Mouse (Mus musculus) gastrocnemius, adult 2 months (tissue): Measurements from ENCODE around the gene Sept1. TPM values are rescaled to one million over a fixed set of nuclear protein-coding genes. Genes with fewer than 3 reads are reported as not detected.
A peak's percentile ranks its signal among the peaks of the same experiment; 100 is the strongest.
"Not testable (repeated sequence)": the region's sequence is repeated elsewhere in the genome, so short reads cannot be mapped to it uniquely, and the experiment has no call there.

Experiments
- DNase-seq: peaks from one replicate; pipeline ENCODE4 v3.0.0; 2022
- H3K27ac ChIP-seq: fragments of 200-600 bp; 2 replicates; pipeline ENCODE4 v1.8.1; 2022; ENCODE audit warnings: mild to moderate bottlenecking
- H3K4me3 ChIP-seq: fragments of 200-600 bp; 2 replicates; pipeline ENCODE4 v1.8.1; 2022; ENCODE audit warnings: mild to moderate bottlenecking, moderate library complexity
- CTCF ChIP-seq: fragments of 200-600 bp; IDR thresholded peaks from 2 replicates; pipeline ENCODE4 v1.8.1; 2022; ENCODE audit warnings: antibody characterized with exemption, mild to moderate bottlenecking, moderate library complexity
- intact Hi-C: fragments of 180-260 bp; cut with DNase I; formaldehyde crosslinking; loops from one replicate; pipeline ENCODE4 v1.15.1; 2025
- total RNA-seq, 2 experiments: library from RNA; stranded (reverse); gene quantifications; 2 replicates each; pipeline ENCODE4 v1.2.3; 2021

The Sept1 gene
- total RNA-seq, 2 experiments from 2014 or later = 0.89 to 2.1 TPM

DNA sequence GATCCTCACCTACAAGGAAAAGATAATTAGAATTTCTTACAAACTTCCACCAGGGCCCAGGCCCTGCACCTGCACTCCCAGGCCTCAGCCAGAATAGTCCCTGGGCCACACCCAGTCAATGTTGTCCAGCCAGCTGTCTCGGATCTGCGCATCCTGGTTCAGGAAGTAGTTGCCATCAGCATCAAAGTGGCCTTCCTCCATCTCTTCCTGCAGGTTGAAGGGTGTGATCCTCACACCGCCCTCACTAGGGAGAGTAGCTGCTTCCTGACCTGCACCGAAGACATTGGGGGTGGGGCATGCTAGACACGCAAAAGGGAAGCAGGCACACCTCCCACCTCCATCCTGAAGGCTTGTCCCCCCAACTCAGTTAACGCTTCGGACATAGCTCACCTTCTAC, 38.3 kb downstream of the Sept1 start:
- intact Hi-C loops = no loop called here

GRCm38 (mm10) chr7:127194011-127194632, 38.8 kb downstream of the Sept1 start:
- Histone ChIP-seq H3K27ac (no peak overlapping the region), H3K4me3 (no peak overlapping the region)
- no peak for DNase-seq
- intact Hi-C loops = no loop called here
- no peak for TF ChIP-seq CTCF

More for the DNA sequence above, 38.3 kb downstream of the Sept1 start:
- no peak for TF ChIP-seq CTCF
- no peak for DNase-seq
- Histone ChIP-seq H3K4me3 (peak overlapping the region; percentile 98), H3K27ac (no peak overlapping the region)

DNA sequence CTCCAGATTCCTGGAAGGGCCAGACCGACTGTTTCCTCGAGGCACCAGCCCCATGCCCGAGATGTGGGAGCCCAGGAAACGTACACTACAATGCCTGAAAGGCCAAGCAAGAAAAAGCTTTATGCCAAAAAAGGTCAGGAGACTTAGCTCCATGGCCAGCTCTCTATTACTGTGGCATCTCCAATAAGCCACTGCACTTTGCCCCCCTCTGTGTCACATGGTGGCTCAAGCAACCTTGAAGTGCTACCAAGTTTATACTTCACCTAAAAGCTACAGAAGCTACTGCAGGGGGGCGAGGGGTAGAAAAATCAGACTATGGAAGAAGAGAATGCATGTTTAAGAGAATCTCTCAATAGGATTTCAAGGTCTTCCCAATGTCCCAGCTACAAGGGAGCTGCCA, 39.9 kb downstream of the Sept1 start:
- DNase-seq = no peak
- no peak for TF ChIP-seq CTCF
- intact Hi-C loops = no loop called here
- Histone ChIP-seq H3K4me3 (no peak overlapping the region), H3K27ac (no peak overlapping the region)

DNA sequence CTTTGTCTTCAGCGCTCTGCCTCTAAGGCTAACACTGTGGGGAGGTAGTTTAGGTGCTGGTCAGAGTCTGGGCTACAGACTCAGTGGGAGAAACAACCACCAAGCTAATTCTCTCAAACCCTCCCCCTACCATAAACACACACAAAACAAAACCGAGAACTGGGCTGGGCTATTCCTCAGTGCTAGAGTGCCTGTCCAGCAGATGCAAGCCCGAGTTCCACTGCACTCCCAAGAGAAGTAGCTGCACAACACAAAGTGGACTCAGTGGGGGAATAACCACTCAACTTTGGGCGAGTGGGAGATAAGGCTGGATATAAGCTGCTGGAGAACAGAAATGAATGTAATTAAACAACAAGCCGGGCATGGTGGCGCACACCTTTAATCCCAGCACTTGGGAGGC, 42.3 kb downstream of the Sept1 start:
- intact Hi-C loops = no loop called here
- Histone ChIP-seq H3K4me3 (no peak overlapping the region), H3K27ac (no peak overlapping the region)
- no peak for DNase-seq
- no peak for TF ChIP-seq CTCF

DNA sequence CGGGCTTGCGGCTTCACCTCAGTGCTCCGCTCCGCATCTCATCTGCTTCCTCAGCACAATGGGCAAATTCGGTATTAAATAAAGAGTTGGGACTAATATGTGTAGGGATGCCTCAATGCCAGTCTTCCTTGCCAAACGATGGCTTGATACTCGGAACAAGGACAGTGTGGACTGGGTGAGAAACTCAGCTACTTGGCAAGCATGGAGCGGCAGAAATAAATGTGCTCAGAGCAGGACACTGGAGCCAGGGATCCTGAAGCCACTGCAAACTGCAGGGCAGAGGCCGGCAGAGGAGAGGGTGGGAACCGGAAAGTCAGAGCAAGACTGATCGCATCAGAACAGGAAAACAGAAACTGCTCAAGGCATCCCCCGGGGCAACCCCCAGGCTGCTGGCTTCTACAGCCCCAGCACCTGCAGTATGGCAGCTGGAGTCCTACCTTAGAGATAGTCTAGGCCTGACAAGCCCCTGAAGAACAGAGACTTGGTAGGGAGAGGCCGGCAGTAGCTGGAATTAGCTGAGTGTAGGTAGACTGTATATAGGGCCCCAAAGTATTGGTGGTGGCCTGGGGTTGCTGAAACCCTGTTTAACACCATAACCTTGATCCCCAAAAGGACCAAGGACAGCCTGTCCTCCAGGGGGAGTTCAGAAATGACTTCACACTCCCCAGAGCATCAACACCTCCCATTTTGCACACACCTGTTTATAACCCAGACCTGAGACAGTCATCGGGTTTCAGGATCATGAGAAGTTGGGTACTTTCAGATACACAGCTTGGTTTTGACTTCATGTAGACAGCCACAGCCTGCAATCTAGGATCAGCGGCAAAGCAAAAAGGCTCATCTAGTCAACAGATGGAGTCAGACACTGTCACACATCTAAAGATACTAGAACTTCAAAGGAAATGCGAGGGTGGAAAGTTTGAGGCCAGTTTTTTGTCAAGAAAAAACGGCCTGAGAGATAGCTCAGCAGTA, 44.3 kb downstream of the Sept1 start:
- DNase-seq = no peak
- no peak overlapping the region for H3K27ac ChIP-seq
- no peak for TF ChIP-seq CTCF
- H3K4me3 ChIP-seq = no peak overlapping the region
- intact Hi-C loops = no loop called here

DNA sequence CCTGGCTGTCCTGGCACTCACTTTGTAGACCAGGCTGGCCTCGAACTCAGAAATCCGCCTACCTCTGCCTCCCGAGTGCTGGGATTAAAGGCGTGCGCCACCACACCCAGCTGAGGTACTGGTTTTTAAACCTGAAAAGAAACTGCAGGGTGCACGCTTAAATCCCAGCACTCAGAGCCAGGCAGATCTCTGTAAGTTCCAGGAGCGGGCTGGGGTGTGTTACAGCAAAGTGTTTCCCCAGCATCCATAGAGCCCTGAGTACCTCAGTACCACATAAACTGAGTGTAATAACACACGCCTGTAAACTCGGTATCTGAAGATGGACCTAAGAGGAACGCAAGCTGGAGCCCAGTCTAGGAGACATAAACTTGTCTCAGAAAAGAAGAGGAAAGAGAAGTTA, 45.6 kb downstream of the Sept1 start:
- TF ChIP-seq CTCF = no peak
- Histone ChIP-seq H3K27ac (no peak overlapping the region), H3K4me3 (no peak overlapping the region)
- no peak for DNase-seq
- intact Hi-C loops = no loop called here

DNA sequence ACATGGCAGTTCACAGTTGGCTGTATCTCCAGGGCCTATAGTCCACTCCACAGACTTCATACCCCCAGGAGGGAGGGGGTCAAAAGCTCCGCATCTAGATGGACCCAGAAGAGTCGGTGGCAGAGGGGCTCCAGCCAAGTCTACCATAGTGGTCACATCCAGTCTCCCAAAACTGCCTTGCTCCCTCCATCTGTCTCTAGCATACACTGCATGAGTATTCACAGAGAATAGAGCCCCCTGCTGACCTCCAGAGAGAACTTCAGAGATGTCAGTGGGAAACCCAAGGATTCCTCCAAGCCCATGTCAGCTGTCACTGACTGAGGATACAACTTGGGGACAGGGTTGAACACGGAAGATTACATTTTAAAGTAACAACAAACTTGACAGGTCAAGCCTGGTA, 47.3 kb downstream of the Sept1 start:
- DNase-seq = no peak
- intact Hi-C loops = no loop called here
- TF ChIP-seq CTCF = peak; percentile 53
- Histone ChIP-seq H3K4me3 (no peak overlapping the region), H3K27ac (no peak overlapping the region)

DNA sequence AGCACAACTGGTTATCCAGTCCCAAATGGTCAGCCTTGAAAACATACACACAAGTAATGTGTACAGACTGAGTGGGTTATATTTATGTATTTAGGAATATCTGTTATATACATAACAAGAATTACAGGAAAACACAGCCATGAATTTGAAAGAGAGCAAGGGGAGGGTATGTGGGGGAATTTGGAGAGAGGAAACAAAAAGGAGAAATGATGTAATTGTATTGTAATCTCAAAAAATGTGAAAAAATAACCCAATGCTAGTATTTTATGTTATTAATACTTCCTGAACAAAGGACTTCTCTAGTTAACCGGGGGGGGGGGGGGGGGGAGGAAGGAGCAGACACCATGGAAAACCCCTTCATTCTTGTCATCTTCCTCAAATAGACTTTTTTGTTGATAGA, 48.2 kb downstream of the Sept1 start:
- intact Hi-C loops = loop anchor here (5.0 kb wide), 2 partner anchors 42 to 62 kb away; partner anchors contain the start of gene Qprt
- no peak for DNase-seq
- Histone ChIP-seq H3K27ac (no peak overlapping the region), H3K4me3 (no peak overlapping the region)
- TF ChIP-seq CTCF = no peak

DNA sequence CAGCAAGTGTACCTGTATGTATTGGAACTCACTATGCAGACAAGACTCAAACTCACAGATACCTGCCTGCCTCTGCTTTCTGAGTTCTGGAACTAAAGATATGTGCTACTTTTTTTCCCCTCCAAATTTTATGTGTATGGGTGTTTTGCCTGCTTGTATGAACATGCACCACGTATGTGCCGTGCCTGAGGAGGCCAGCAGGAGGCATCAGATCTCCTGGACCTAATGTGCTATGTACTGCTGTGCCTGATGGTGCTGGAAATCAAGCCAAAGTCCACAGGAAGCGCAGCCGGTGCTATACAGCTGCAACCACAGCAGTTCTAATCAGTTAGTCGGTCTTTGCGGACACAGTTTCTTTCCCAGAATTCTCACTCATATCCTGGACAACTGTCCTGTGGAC, 49.1 kb downstream of the Sept1 start:
- intact Hi-C loops = loop anchor here (5.0 kb wide), 2 partner anchors 42 to 62 kb away; partner anchors contain the start of gene Qprt
- DNase-seq = no peak
- TF ChIP-seq CTCF = peak; percentile 32; the same call in 1 of the 2 replicates

DNA sequence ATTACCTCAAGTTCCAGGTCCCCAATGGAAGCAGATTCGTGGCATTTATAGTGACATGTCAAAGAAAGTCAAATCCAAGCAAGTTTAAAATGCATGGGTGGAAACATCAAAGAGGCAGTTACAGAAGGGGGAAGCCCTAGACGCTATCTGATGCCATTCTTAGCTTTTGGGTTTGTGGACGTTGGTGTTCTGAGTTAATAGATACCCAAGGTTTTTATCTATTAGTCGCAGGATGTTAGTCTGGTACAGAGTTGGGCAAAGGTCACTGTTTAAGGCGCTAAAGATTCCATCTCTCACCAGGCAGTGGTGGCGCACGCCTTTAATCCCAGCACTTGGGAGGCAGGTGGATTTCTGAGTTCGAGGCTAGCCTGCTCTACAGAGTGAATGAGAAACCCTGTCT, 49.6 kb downstream of the Sept1 start:
- no peak for DNase-seq
- Histone ChIP-seq H3K4me3 (no peak overlapping the region), H3K27ac (no peak overlapping the region)
- intact Hi-C loops = loop anchor here (5.0 kb wide), 2 partner anchors 41 to 61 kb away; partner anchors contain the start of gene Qprt
- no peak for TF ChIP-seq CTCF

More for the DNA sequence above, 49.1 kb downstream of the Sept1 start:
- Histone ChIP-seq H3K27ac (no peak overlapping the region), H3K4me3 (no peak overlapping the region)

- not testable (repeated sequence) for DNase-seq, H3K4me3 ChIP-seq, H3K27ac ChIP-seq
- intact Hi-C loops = loop anchor here (5.0 kb wide), 2 partner anchors 39 to 59 kb away; partner anchors contain the start of gene Qprt
Observed at GRCm38 (mm10) chr7:127181724-127182123, 51.2 kb downstream of the Sept1 start.

GRCm38 (mm10) chr7:127180783-127181182, 52.1 kb downstream of the Sept1 start:
- no peak for TF ChIP-seq CTCF
- intact Hi-C loops = loop anchor here (5.0 kb wide), 2 partner anchors 38 to 58 kb away; partner anchors contain the start of gene Qprt
- no peak overlapping the region for H3K4me3 ChIP-seq

DNA sequence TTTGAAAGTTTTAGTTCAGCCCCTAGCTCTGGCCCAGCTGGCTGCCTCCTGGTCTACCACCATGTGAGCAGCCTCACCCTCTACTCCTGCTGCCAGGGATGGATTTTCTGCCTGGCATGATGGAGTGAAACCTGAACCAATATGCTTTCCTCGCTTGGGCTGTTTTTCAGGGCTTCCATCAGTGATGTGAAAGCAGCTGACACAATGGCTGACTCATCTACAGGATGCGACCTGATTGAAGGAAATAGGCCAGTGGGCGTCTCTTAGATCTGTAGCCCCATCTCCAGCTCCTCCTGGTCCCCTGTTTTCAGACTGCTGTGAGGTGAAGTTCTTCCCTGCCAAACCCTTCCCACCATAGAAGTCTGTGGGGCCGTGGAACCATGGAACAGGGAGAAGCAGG, 56.0 kb downstream of the Sept1 start:
- no peak overlapping the region for H3K4me3 ChIP-seq
- TF ChIP-seq CTCF = no peak
- intact Hi-C loops = no loop called here
- no peak for DNase-seq
- no peak overlapping the region for H3K27ac ChIP-seq

More at GRCm38 (mm10) chr7:127180783-127181182, 52.1 kb downstream of the Sept1 start:
- DNase-seq = no peak
- no peak overlapping the region for H3K27ac ChIP-seq
